Mouse (Mus musculus) right cerebral cortex, postnatal 4 days (tissue): Measurements from ENCODE around the gene Dnajc5.

Source experiments
- DNase-seq: peaks from one replicate; pipeline ENCODE4 v3.0.0-alpha.2; 2022

Gene Dnajc5

GRCm38 (mm10) chr2:181519201-181519600, 1.1 kb upstream of the Dnajc5 start:
- DNase-seq: no peak

- no peak for DNase-seq
These were observed 597 bp downstream of the Dnajc5 start for GRCm38 (mm10) chr2:181520936-181521227.

DNA sequence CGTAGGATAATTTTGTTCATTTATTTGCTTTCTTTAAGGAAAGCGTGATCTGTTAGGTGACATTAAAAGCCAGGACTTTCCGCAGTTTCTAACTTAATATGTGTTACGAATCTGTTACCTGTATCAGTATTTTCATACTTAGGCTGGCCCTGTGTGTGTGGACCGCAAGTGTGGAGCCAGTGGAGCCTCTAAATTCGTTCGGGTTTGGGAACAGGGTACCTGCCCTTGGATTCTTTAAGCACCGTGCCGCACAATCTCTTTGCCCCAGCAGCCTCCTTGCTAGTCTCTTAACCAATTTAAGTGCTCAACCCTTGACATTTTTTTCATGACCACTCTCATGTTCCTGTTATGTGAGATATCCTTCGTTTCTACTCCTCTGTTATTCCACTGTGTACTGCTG, 1.2 kb downstream of the Dnajc5 start:
- DNase-seq: no peak

GRCm38 (mm10) chr2:181522811-181523210, 2.5 kb downstream of the Dnajc5 start:
- DNase-seq: no peak

- no peak for DNase-seq
These were observed 5.2 kb downstream of the Dnajc5 start for GRCm38 (mm10) chr2:181525526-181525925.

DNA sequence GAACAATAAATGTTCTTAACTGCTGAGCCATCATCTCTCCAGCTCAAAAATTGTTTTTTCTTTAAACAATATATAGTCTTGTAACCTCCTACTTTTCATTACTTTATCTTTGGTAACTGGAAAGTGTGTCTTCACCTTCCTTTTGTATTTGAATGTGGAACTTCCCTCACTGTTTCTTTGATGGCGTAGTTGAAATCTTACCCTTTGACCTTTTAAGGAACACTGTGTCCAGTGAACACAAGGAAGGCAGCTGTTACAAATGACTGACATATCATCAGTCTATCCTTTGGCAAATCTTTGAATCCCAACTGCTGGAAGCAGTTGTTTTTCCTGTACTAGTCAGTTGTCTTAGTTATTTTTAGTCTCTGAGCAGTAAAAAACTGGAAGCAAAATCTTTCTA, 8.8 kb downstream of the Dnajc5 start:
- no peak for DNase-seq

DNA sequence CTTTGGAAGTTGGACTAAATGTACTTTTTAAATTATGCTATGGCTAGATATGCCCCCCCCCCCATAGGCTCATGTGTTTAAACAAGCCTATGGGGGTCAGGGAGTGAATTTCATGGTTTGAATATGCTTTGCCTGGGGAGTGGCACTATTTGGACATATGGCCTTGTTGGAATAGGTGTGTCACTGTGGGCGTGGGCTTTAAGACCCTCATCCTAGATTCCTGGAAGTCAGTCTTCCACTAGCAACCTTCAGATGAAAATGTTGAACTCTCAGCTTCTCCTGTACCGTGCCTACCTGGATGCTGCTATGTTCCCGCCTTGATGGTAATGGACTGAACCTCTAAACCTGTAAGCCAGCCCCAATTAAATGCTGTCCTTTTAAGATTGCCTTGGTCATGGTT, 12.3 kb downstream of the Dnajc5 start:
- DNase-seq: no peak

DNA sequence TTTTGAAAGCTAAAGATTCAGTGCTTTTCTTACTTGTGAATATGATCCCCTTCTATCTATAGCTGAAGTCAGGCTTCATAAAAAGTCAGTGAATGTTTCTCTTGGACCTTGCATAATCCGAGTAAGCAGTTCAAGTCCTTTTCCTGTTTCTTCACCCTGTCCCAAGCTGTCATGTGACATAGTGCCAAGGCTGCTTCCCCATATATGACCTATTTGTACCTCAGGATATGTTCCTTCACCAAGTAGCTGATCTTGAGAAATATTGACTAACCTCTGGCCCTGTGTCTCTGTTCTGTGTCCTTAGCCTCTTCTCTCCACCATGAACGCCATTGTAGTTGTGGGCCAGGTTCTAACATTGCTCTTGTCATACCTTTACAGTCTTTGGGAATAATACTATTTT, 16.1 kb downstream of the Dnajc5 start:
- no peak for DNase-seq

GRCm38 (mm10) chr2:181537444-181538047, 17.3 kb downstream of the Dnajc5 start:
- DNase-seq: no peak

- no peak for DNase-seq
These were observed 21.6 kb downstream of the Dnajc5 start for GRCm38 (mm10) chr2:181541761-181542380.

DNA sequence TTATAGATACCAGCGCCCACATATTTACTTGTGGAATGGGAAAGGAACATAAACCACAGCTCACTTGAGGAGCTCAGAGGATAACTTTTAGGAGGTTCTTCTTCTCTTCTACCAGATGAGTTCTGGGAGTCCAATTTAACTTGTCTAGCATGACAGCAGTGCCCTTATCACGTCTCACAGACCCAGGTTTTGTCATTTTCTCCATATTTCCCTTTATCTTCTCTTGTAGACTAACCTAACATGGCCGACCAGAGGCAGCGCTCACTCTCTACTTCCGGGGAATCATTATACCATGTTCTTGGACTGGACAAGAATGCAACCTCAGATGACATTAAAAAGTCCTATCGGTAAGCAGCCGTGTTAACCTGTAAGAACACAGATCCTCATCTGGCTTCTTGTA, 25.9 kb downstream of the Dnajc5 start:
- no peak for DNase-seq

GRCm38 (mm10) chr2:181548227-181548626, 27.9 kb downstream of the Dnajc5 start:
- DNase-seq: no peak

- DNase-seq: no peak
These were observed 28.4 kb downstream of the Dnajc5 start for GRCm38 (mm10) chr2:181548682-181549081.

DNA sequence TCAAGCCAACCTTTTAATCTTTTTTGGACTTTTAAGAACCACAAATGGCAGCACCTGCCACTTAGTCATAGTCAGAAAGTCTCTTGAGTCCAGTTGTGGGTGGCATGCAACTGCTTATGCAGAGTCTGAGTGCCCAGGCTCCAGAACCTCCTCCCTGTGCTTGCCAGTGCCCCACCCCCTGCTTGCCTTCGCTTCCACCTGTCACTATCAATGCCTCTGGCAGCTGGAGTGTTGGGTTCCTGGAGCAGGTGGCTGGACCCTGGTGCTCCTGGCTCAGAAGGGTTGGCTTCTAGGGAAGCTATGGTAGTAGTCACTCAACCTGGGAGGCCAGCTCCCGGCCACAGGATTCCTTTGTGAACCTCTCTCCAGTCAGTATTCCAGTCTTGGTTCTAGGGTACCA, 29.9 kb downstream of the Dnajc5 start:
- no peak for DNase-seq

GRCm38 (mm10) chr2:181553772-181554171, 33.5 kb downstream of the Dnajc5 start:
- DNase-seq: no peak

DNA sequence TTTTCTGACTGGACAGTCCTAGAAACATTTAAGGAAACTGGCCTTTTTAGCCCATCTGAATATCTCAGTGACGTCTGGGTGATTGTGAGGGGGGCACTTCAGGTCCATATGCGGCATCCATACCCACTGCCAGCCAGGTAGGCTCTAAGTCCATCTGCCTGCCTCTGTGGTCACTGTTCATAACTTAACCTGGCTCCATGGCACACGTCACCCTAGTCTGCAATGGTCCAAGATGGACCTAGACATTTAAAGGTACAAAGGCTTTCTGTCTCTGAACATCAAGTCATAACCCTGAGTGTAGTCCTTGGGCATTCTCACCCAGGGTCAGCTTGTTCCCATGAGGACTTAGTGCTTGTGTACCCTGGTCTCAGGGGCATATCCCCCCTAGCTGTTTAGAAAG, 47.1 kb downstream of the Dnajc5 start:
- DNase-seq: no peak

GRCm38 (mm10) chr2:181568272-181569008, 48.2 kb downstream of the Dnajc5 start:
- DNase-seq: no peak

DNA sequence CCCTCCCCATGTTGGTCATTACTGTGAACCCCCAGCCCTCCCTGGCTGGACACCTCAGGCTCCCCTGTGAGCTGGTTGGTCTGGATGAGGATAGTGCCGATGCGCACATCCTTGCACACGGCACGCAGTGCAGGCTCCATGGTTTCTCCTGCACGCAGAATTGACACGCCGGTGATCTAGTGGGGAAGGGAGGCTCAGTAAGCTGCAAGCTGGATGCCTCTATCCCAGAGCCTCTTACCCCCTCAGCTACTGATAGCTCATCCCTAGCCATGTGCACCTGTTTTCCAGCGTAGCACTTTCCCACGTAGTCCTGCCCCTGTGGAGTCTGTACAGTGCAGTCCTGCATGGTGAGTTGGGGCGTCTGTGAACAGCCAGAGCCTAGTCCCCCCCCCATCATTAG, 49.6 kb downstream of the Dnajc5 start:
- no peak for DNase-seq

GRCm38 (mm10) chr2:181570375-181570774, 50.1 kb downstream of the Dnajc5 start:
- DNase-seq: no peak

DNA sequence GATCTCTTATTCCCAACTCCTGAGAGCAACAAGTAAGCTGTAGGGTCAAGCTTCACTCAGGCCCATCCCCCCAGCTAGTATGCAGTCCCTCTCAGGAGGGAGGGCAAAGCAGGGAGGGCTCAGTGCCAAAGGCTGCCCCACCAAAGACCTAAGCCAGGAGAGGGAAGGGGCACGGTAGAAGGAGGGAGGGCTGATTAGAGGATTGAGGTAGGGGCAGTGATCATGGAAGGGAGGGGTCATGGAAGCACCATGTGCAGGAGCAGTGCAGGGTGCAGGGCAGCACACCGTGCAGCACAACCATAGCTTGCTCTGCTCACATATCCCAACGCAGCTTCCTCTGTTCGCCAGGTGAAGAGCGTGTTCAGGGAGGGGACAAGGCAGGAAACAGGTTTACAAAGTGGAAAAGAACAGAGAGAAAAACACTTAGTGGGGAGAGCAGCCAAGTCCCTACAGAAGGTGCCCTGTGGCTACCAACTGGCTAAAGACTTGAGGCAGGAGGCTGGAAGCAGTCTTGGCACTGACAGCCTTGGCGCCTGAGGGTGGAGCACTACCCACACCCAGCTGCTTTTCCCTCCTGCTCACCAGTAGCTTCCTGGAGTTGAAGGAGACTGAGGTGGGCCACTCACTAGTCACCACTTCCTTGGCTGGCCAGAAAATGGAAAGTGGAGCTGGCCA, 50.8 kb downstream of the Dnajc5 start:
- DNase-seq: peak; percentile 1

DNA sequence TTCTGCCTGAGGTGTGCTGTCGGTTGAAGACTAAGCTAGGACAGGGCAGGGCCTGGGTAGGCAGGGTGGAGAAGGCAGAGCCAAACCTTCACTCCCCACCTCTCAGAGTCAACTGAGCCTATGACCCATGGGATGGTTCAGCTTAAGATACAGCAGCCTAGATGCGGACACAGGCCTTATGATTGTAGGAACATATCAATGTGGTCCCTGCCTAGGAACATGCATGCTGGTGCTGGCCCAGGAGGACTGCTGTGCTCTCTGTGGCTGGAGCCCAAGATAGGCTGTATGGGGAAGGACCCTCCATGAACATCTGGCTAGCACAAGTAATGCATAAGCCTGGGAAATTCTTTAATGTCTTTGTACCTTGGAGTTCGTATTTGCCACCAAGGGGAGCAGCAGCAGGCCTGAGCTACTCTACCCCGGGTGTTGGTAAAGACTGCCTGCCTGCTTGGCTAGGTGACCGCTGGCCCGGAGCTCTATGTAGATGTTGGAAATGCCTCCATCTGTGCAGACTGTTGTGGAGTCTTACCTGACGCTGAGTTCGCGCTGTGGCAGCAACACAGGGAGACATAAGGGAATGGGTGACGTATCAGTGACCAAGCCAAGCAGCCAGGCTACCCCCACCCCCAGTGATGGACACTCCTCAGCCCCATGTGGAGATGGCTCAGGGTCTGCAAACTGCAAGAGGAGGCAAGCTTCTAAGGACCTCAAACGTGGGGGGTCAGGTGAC, 51.8 kb downstream of the Dnajc5 start:
- peak; percentile 1 for DNase-seq

DNA sequence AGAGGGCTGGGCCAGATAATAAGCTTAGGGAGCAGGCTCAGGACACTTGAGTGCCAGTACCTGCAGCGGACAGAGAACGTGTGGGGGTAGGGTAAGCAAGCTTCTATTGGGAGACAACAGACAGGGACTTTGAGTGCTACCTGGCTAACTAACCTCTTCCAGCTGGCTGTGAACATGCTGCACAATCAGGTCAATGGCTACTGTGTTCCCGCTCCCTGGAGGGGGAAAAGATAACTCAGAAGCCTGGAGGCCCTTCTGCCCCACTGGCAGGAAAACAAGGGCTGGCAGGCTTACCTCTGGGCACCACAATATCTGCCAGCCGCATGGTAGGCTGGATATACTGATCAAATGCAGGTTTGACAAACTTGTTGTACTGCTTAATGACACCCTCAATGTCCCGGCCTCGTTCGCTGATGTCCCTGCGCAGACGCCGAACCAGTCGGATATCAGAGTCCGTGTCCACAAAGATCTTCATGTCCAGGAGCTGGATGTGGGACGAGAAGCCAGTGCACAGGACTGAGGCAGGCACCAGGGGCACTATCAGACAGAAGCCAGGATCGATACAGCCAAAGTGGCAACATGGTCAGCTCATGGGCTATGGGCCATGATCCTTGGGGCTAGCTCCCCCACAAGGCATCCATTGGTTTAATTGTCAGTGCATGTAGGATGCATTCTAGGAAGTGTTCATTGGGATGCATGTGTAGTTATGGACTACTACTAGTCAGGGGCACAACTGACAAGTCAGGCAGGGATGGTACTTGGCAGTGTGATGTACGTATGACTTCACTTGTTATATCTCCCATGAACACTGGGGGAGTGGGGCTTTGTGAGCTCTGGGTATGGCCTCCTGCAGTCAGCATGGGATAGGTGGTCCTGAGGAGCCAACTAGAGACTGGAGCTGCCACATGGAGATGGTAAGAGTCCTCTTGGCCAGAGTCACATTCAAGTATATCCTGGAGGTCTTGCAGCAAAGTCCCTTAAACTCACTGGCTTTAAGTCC, 52.9 kb downstream of the Dnajc5 start:
- DNase-seq: peak; percentile 2
